Mouse (Mus musculus) hindbrain, postnatal 0 days (tissue): ENCODE measurements at regions not wholly inside any gene's neighbourhood (a gene's known extent, or its start where the extent isn't known, plus 50 kb on each side); places are given as distances from the start of the nearest gene placed in this dataset.

Experiments used
- ATAC-seq: fragments of 200-750 bp; cut with Nextera tagmentation; 2 replicates; pipeline ENCODE4 v1.8.0; 2017; ENCODE audit warnings: mild to moderate bottlenecking, moderate TSS enrichment, moderate library complexity
- DNase-seq: peaks from one replicate; pipeline ENCODE4 v3.0.0-alpha.2; 2015; ENCODE audit warnings: low spot score
- H3K27ac ChIP-seq: fragments of 300-500 bp; sonication (generic); 2 replicates; pipeline ENCODE4 v1.5.1; 2014; ENCODE audit warnings: mild to moderate bottlenecking
- H3K27me3 ChIP-seq: fragments of 300-500 bp; sonication (generic); 2 replicates; pipeline ENCODE4 v1.6.1; 2014; ENCODE audit warnings: low read length, mixed read lengths; ENCODE audit not compliant: insufficient read depth
- H3K36me3 ChIP-seq: fragments of 300-500 bp; sonication (generic); 2 replicates; pipeline ENCODE4 v1.6.1; 2014; ENCODE audit warnings: low read length, mixed read lengths; ENCODE audit not compliant: insufficient read depth
- H3K4me1 ChIP-seq: fragments of 300-500 bp; sonication (generic); 2 replicates; pipeline ENCODE4 v1.6.1; 2014; ENCODE audit warnings: antibody characterized with exemption, low read length, mixed read lengths; ENCODE audit not compliant: insufficient read depth
- H3K4me2 ChIP-seq: fragments of 300-500 bp; sonication (generic); 2 replicates; pipeline ENCODE4 v1.6.1; 2014; ENCODE audit warnings: low read depth, mild to moderate bottlenecking, low read length, moderate library complexity, mixed read lengths
- H3K4me3 ChIP-seq: fragments of 300-500 bp; sonication (generic); 2 replicates; pipeline ENCODE4 v1.5.1; 2014; ENCODE audit warnings: low read length
- H3K9ac ChIP-seq: fragments of 300-500 bp; sonication (generic); replicated peaks from 2 replicates; pipeline ENCODE4 v1.6.1; 2014; ENCODE audit warnings: mild to moderate bottlenecking, low read length, moderate library complexity, mixed read lengths
- H3K9me3 ChIP-seq: fragments of 300-500 bp; sonication (generic); 2 replicates; pipeline ENCODE4 v1.6.1; 2016; ENCODE audit warnings: low read length, mixed read lengths
- CTCF ChIP-seq: IDR thresholded peaks from 2 replicates; pipeline ENCODE4 v1.5.1; 2016; ENCODE audit warnings: antibody characterized with exemption, control low read depth, low read depth
- WGBS: fragments of 180-500 bp; shearing (Covaris S2); extraction: QIAGEN DNeasy Blood & Tissue Kit; methylation state at CpG from one replicate; pipeline ENCODE4 v1.1.7; 2014; 5-methylcytosine and 5-hydroxymethylcytosine counted together

- Histone ChIP-seq H3K4me2 (no peak overlapping the region), H3K9ac (no peak overlapping the region), H3K4me1 (no peaks in the 10 kb centered on the region), H3K9me3 (no peaks in the 10 kb centered on the region), H3K27me3 (no peaks in the 10 kb centered on the region), H3K4me3 (no peak overlapping the region), H3K27ac (no peak overlapping the region), H3K36me3 (no peaks in the 10 kb centered on the region)
- TF ChIP-seq CTCF = no peak
- DNase-seq (no peak), ATAC-seq (no peak)
- WGBS = 83% methylated on average over 1 of the region's 1 CpGs
Observed at GRCm38 (mm10) chr5:85505244-85505643, 560.1 kb downstream of the Cenpc1 start.

- ATAC-seq (no peak), DNase-seq (no peak)
- no peak overlapping the region for H3K4me2 ChIP-seq
- 51% methylated on average over 2 of the region's 2 CpGs for WGBS
- TF ChIP-seq CTCF = no peak
- H3K27me3 ChIP-seq = no peaks in the 10 kb centered on the region
- no peaks in the 10 kb centered on the region for H3K36me3 ChIP-seq
- no peak overlapping the region for H3K27ac ChIP-seq
- no peak overlapping the region for H3K4me3 ChIP-seq
- H3K9me3 ChIP-seq = no peaks in the 10 kb centered on the region
- no peaks in the 10 kb centered on the region for H3K4me1 ChIP-seq
- no peak overlapping the region for H3K9ac ChIP-seq
Observed at GRCm38 (mm10) chr5:85497261-85497660, 568.1 kb downstream of the Cenpc1 start.

- WGBS = 63% methylated on average over 2 of the region's 2 CpGs
- no peak overlapping the region for H3K4me2 ChIP-seq
- H3K27ac ChIP-seq = no peak overlapping the region
- no peak for TF ChIP-seq CTCF
- peak; percentile 70 for ATAC-seq
- H3K4me3 ChIP-seq = no peak overlapping the region
- no peaks in the 10 kb centered on the region for H3K36me3 ChIP-seq
- H3K27me3 ChIP-seq = no peaks in the 10 kb centered on the region
- no peaks in the 10 kb centered on the region for H3K9me3 ChIP-seq
- peak; percentile 71 for DNase-seq
- no peaks in the 10 kb centered on the region for H3K4me1 ChIP-seq
- no peak overlapping the region for H3K9ac ChIP-seq
Observed at GRCm38 (mm10) chr5:85485733-85486322, 579.6 kb downstream of the Cenpc1 start.

GRCm38 (mm10) chr5:85485157-85485556 lies 580.2 kb downstream of the Cenpc1 start:
- Histone ChIP-seq H3K4me1 (no peaks in the 10 kb centered on the region), H3K4me3 (no peak overlapping the region), H3K9ac (no peak overlapping the region), H3K9me3 (no peaks in the 10 kb centered on the region), H3K36me3 (no peaks in the 10 kb centered on the region), H3K4me2 (no peak overlapping the region), H3K27ac (no peak overlapping the region), H3K27me3 (no peaks in the 10 kb centered on the region)
- ATAC-seq = no peak
- DNase-seq = no peak
- no peak for TF ChIP-seq CTCF

- no peak for TF ChIP-seq CTCF
- H3K9ac ChIP-seq = no peak overlapping the region
- ATAC-seq (no peak), DNase-seq (no peak)
- no peaks in the 10 kb centered on the region for H3K9me3 ChIP-seq
- no peaks in the 10 kb centered on the region for H3K4me1 ChIP-seq
- no peaks in the 10 kb centered on the region for H3K27me3 ChIP-seq
- H3K4me2 ChIP-seq = no peak overlapping the region
- no peak overlapping the region for H3K27ac ChIP-seq
- no peak overlapping the region for H3K4me3 ChIP-seq
- no peaks in the 10 kb centered on the region for H3K36me3 ChIP-seq
Observed at GRCm38 (mm10) chr5:85467811-85468210, 597.6 kb downstream of the Cenpc1 start.

- no peak overlapping the region for H3K9ac ChIP-seq
- H3K27ac ChIP-seq = no peak overlapping the region
- no peaks in the 10 kb centered on the region for H3K9me3 ChIP-seq
- TF ChIP-seq CTCF = no peak
- ATAC-seq (no peak), DNase-seq (no peak)
- no peaks in the 10 kb centered on the region for H3K27me3 ChIP-seq
- no peaks in the 10 kb centered on the region for H3K4me1 ChIP-seq
- no peak overlapping the region for H3K4me3 ChIP-seq
- 91% methylated on average over 3 of the region's 3 CpGs for WGBS
- H3K36me3 ChIP-seq = no peaks in the 10 kb centered on the region
- no peak overlapping the region for H3K4me2 ChIP-seq
Observed at GRCm38 (mm10) chr5:85467151-85467550, 598.2 kb downstream of the Cenpc1 start.
